Mouse (Mus musculus) embryonic fibroblast, embryonic 13.5 days (primary cell): ENCODE results near the gene Ifi203.
"Not testable (repeated sequence)": the region's sequence is repeated elsewhere in the genome, so short reads cannot be mapped to it uniquely, and the experiment has no call there.

Experiments used
- CTCF ChIP-seq: IDR thresholded peaks from 2 replicates; pipeline ENCODE4 v1.5.1; 2011; ENCODE audit warnings: mild to moderate bottlenecking, control low read depth, low read length, moderate library complexity, borderline replicate concordance; ENCODE audit not compliant: insufficient read depth
- POLR2A ChIP-seq: IDR thresholded peaks from 2 replicates; pipeline ENCODE4 v1.6.1; 2011; ENCODE audit warnings: low read depth, mild to moderate bottlenecking, control low read depth, low read length, moderate library complexity

- TF ChIP-seq CTCF, POLR2A: not testable (repeated sequence)
These were observed 251 bp upstream of the Ifi203 start for GRCm38 (mm10) chr1:173942780-173943066.
